Mouse (Mus musculus) heart, postnatal 0 days (tissue): ENCODE data around the gene Pdcd1lg2.

Source experiments
- CTCF ChIP-seq: IDR thresholded peaks from 2 replicates; pipeline ENCODE4 v1.5.1; 2016; ENCODE audit warnings: antibody characterized with exemption, control low read depth, low read depth
- EP300 ChIP-seq: IDR thresholded peaks from 2 replicates; pipeline ENCODE4 v1.6.1; 2016; ENCODE audit warnings: antibody characterized with exemption, low read depth

GRCm38 (mm10) chr19:29420397-29420796 lies 9.7 kb downstream of the Pdcd1lg2 start:
- TF ChIP-seq EP300 (no peak), CTCF (no peak)
